Mouse (Mus musculus) G1E (cell line): ENCODE results near the gene Rsg1.

Experiments used
- CTCF ChIP-seq: IDR thresholded peaks from 2 replicates; pipeline ENCODE4 v1.5.1; 2012; ENCODE audit warnings: low read depth, low read length, inconsistent platforms, mixed read lengths
- GATA2 ChIP-seq: IDR thresholded peaks from 2 replicates; pipeline ENCODE4 v1.6.1; 2012; ENCODE audit warnings: low read depth, low read length, inconsistent platforms, borderline replicate concordance
- POLR2AphosphoS5 ChIP-seq: IDR thresholded peaks from 2 replicates; pipeline ENCODE4 v1.6.1; 2012; ENCODE audit warnings: low read depth, low read length, inconsistent platforms; ENCODE audit not compliant: insufficient replicate concordance
- TAL1 ChIP-seq: conservative IDR thresholded peaks from 2 replicates; pipeline ENCODE4 v1.6.1; 2012; ENCODE audit warnings: low read depth, low read length, inconsistent platforms, mixed read lengths

DNA sequence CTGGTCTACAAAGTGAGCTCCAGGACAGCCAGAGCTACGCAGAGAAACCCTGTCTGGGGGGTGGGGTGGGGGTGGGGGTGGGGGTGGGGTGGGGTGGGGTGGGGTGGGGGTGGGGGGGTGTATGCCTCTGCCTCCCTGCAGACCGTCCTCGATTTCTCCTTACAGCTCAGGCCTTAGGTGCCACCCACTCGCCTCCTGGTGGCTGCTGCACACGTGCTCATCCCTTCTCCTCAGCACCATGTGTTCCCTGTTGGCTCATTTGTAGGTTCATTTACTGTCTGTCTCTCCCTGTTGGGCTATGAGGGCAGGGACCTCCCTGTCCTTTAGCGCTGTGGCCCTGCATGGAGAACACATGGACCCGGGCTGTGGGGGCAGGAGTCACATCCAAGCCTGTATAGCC is 57.5 kb downstream of the Rsg1 start:
- TF ChIP-seq GATA2 (no peak), CTCF (no peak), POLR2AphosphoS5 (no peak), TAL1 (no peak)
